Mouse (Mus musculus): Measurements from ENCODE around the gene Taco1.
A peak's percentile ranks its signal among the peaks of the same experiment; 100 is the strongest.
"Not testable (repeated sequence)": the region's sequence is repeated elsewhere in the genome, so short reads cannot be mapped to it uniquely, and the experiment has no call there.

The Taco1 gene

GRCm38 (mm10) chr11:106061311-106061710 is 4.5 kb upstream of the Taco1 start:
- DNase-seq (ENCODE audit: low spot score in 2 of 2) = no peak

- DNase-seq (ENCODE audit: low spot score in 2 of 2) = no peak
Observed at GRCm38 (mm10) chr11:106063756-106064155, 2.1 kb upstream of the Taco1 start.

- no peak for DNase-seq (ENCODE audit: low spot score in 2 of 2)
Observed at GRCm38 (mm10) chr11:106065073-106065922, 563 bp upstream of the Taco1 start.

GRCm38 (mm10) chr11:106066616-106067015 is 755 bp downstream of the Taco1 start:
- not testable (repeated sequence) for DNase-seq (ENCODE audit: low spot score in 2 of 2)

GRCm38 (mm10) chr11:106073774-106074173 is 7.9 kb downstream of the Taco1 start:
- DNase-seq (ENCODE audit: low spot score in 2 of 2) = no peak

GRCm38 (mm10) chr11:106076321-106076720 is 10.5 kb downstream of the Taco1 start:
- DNase-seq (ENCODE audit: low spot score in 2 of 2) = peak; percentile 33 to 55

GRCm38 (mm10) chr11:106083708-106084701 is 18.1 kb downstream of the Taco1 start, which contains the start of gene Map3k3:
Gene Map3k3, plus strand, starts transcription at chr11:106084613.
- DNase-seq (ENCODE audit: low spot score in 2 of 2) = peak; percentile 100

- peak; percentile 73 to 79 for DNase-seq (ENCODE audit: low spot score in 2 of 2)
Observed at GRCm38 (mm10) chr11:106084911-106085561, 19.2 kb downstream of the Taco1 start.

- peak; percentile 42 to 55 for DNase-seq (ENCODE audit: low spot score in 2 of 2)
Observed at GRCm38 (mm10) chr11:106098223-106098622, 32.4 kb downstream of the Taco1 start.

- DNase-seq (ENCODE audit: low spot score in 2 of 2) = no peak
Observed at GRCm38 (mm10) chr11:106102866-106103265, 37.0 kb downstream of the Taco1 start.

- DNase-seq (ENCODE audit: low spot score in 2 of 2) = peak in 1 of 2 experiments; percentile 21
Observed at GRCm38 (mm10) chr11:106106047-106106587, 40.3 kb downstream of the Taco1 start.

GRCm38 (mm10) chr11:106111688-106112087 is 45.8 kb downstream of the Taco1 start:
- DNase-seq (ENCODE audit: low spot score in 2 of 2) = no peak

GRCm38 (mm10) chr11:106122221-106122620 is 56.4 kb downstream of the Taco1 start:
- DNase-seq (ENCODE audit: low spot score in 2 of 2) = no peak

GRCm38 (mm10) chr11:106122736-106123135 is 56.9 kb downstream of the Taco1 start:
- peak; percentile 29 to 64 for DNase-seq (ENCODE audit: low spot score in 2 of 2)

Measured in heart, adult 9 months (tissue).